Mouse (Mus musculus) cerebral cortex, adult 2 months (tissue): ENCODE measurements around the gene Teddm3.

Source experiments
- WGBS: fragments of 180-500 bp; shearing (Covaris S2); methylation state at CpG from one replicate; pipeline ENCODE4 v1.1.7; 2018; 5-methylcytosine and 5-hydroxymethylcytosine counted together

Gene Teddm3

DNA sequence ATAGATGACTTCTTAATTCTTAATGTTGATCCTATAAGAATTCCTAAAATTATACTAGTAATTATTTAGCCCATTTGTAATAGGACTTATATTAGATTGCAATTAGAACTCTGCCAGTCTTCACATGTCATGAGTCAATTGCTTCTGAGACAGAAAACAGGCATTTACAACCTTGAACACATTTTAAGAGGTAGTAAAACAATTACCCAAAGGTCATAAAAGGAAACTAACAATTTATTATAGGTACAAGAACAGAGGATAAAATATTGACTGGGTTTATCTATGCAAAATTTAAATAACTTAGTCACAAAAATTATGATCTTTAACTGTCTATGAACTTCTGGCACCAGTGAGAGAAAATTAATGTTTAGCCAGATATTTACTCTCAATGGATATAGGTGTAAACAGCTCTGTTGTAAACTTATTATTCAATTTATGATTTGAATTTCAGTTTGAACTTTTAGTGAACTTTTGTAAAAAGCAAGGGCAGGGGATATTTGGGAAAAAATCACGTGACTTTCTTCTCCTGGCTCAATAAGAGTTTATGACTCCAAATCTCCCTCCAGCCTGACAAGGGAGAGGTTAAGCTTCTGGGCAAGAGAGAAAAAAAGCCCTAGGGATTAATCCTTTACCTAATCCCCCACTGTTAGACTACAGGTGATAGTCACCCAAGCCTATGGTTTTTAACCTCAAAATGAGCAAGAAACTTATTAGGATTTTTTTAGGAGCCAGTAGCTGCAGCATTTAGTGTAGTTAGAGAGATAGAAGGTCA is 17.3 kb downstream of the Teddm3 start:
- whole genome bisulfite sequencing = 56% methylated on average over 1 of the region's 1 CpGs

DNA sequence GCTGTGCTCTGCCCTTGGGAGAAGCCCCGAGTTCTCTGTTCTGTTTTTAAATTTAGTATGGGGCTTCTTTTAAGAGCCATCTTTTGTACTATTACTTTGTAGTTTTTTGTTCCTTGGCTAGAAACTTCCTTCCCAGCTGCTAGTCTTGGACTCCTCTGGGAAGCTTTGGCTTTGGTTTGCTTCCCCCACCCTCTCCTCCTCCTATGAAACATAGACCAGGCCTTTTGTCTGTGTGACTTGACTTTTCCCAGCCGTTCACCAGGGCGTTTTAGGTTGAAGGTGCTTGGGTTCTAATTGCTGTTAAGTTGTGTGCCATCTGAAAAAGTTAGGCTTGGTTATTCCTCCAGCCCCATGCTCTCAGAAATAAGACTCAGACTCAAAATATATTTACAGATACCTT is 26.1 kb downstream of the Teddm3 start:
- WGBS = 78% methylated on average over 3 of the region's 3 CpGs

DNA sequence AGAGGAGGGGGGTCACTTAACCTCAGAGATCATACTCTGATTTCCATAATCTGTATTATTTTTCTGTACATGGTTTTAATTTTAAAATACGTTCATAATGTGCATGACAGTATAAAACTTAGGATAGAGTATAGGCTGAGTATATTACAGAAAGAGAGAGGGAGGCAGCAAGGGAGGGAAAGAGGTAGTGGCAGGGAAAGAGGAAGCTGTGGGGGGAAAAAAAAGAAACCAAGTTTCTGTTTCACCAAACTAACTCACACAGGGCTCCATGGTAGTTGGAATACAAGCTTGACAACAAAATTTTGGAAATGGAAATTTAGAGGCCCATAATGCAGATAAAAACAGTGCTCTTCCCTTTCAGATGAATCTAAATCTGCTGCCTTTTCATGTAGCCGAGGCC is 31.0 kb downstream of the Teddm3 start:
- 84% methylated on average over 2 of the region's 2 CpGs for WGBS

DNA sequence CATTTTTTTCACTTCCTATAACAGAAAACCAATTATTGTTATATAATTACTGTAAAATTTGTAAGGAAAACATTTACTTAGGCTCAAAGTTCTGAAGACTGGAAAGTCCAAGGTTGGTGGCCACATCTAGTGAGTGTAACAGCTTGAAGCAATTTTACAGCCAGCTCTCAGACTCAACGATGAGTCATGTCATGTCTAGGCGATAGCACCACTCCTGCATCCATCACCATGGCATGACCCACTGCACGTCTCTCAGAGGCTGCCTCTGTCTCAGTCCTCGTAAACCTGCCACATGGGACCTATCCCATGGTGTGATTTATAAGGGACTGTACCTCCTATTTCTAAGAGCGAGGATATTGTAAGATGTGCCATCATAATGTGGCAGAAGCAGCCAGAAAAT is 37.7 kb downstream of the Teddm3 start:
- WGBS = 79% methylated on average over 5 of the region's 5 CpGs

DNA sequence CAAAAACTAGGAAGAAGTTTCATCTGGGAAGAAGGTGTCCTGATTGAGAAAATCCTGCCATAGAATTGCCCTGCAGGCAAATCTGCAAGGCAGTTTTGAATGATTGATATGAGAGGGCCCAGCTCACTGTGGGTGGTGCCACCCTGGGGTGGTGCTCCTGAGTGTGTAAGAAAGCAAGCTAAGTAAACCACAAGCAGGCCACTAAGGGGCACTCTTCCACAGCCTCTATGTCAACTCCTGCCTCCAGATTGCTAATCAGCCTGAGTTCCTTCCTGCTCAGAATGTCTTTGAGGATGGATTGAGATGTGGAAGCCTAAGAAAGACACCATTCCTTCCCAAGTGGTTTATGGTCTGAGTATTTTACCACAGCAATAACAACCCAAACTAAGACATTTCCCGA is 44.3 kb downstream of the Teddm3 start:
- 90% methylated on average over 1 of the region's 1 CpGs for WGBS
